Mouse (Mus musculus): Measurements from ENCODE around the gene R3hcc1l.

Gene R3hcc1l

GRCm38 (mm10) chr19:42518620-42519310 is at the start of gene R3hcc1l:
TSS of gene R3hcc1l (plus strand) at chr19:42518759.
- peak; percentile 95 to 96 for DNase-seq (ENCODE audit: low spot score in 2 of 2)

GRCm38 (mm10) chr19:42471571-42471970 is 47.0 kb upstream of the R3hcc1l start:
- no peak for DNase-seq (ENCODE audit: low spot score in 2 of 2)

- DNase-seq (ENCODE audit: low spot score in 2 of 2) = no peak
Measured at GRCm38 (mm10) chr19:42472831-42473230, 45.7 kb upstream of the R3hcc1l start.

GRCm38 (mm10) chr19:42477769-42478168 is 40.8 kb upstream of the R3hcc1l start:
- no peak for DNase-seq (ENCODE audit: low spot score in 2 of 2)

- DNase-seq (ENCODE audit: low spot score in 2 of 2) = no peak
Measured at GRCm38 (mm10) chr19:42478303-42478702, 40.3 kb upstream of the R3hcc1l start.

GRCm38 (mm10) chr19:42485443-42485842 is 33.1 kb upstream of the R3hcc1l start:
- no peak for DNase-seq (ENCODE audit: low spot score in 2 of 2)

GRCm38 (mm10) chr19:42487261-42487660 is 31.3 kb upstream of the R3hcc1l start:
- no peak for DNase-seq (ENCODE audit: low spot score in 2 of 2)

GRCm38 (mm10) chr19:42493257-42493917 is 25.2 kb upstream of the R3hcc1l start:
- DNase-seq (ENCODE audit: low spot score in 2 of 2) = no peak

GRCm38 (mm10) chr19:42504156-42504555 is 14.4 kb upstream of the R3hcc1l start:
- DNase-seq (ENCODE audit: low spot score in 2 of 2) = no peak

- no peak for DNase-seq (ENCODE audit: low spot score in 2 of 2)
Measured at GRCm38 (mm10) chr19:42509625-42510024, 8.9 kb upstream of the R3hcc1l start.

- DNase-seq (ENCODE audit: low spot score in 2 of 2) = peak in 1 of 2 experiments; percentile 11
Measured at GRCm38 (mm10) chr19:42510276-42511171, 8.0 kb upstream of the R3hcc1l start.

GRCm38 (mm10) chr19:42515656-42516055 is 2.9 kb upstream of the R3hcc1l start:
- DNase-seq (ENCODE audit: low spot score in 2 of 2) = no peak

GRCm38 (mm10) chr19:42516121-42516520 is 2.4 kb upstream of the R3hcc1l start:
- DNase-seq (ENCODE audit: low spot score in 2 of 2) = no peak

GRCm38 (mm10) chr19:42517957-42518619 is 471 bp upstream of the R3hcc1l start:
- no peak for DNase-seq (ENCODE audit: low spot score in 2 of 2)

- no peak for DNase-seq (ENCODE audit: low spot score in 2 of 2)
Measured at GRCm38 (mm10) chr19:42519760-42520159, 1.2 kb downstream of the R3hcc1l start.

- no peak for DNase-seq (ENCODE audit: low spot score in 2 of 2)
Measured at GRCm38 (mm10) chr19:42524703-42525102, 6.1 kb downstream of the R3hcc1l start.

GRCm38 (mm10) chr19:42529992-42530437 is 11.5 kb downstream of the R3hcc1l start:
- no peak for DNase-seq (ENCODE audit: low spot score in 2 of 2)

GRCm38 (mm10) chr19:42534427-42534826 is 15.9 kb downstream of the R3hcc1l start:
- DNase-seq (ENCODE audit: low spot score in 2 of 2) = no peak

- DNase-seq (ENCODE audit: low spot score in 2 of 2) = no peak
Measured at GRCm38 (mm10) chr19:42537600-42537999, 19.0 kb downstream of the R3hcc1l start.

GRCm38 (mm10) chr19:42538911-42539310 is 20.4 kb downstream of the R3hcc1l start:
- DNase-seq (ENCODE audit: low spot score in 2 of 2) = no peak

- DNase-seq (ENCODE audit: low spot score in 2 of 2) = no peak
Measured at GRCm38 (mm10) chr19:42539414-42540189, 21.0 kb downstream of the R3hcc1l start.
